Mouse (Mus musculus) forebrain, embryonic 16.5 days (tissue): Measurements from ENCODE around the gene Gxylt1. TPM values are rescaled to one million over a fixed set of nuclear protein-coding genes. Genes with fewer than 3 reads are reported as not detected.
A peak's percentile ranks its signal among the peaks of the same experiment; 100 is the strongest.
"Not testable (repeated sequence)": the region's sequence is repeated elsewhere in the genome, so short reads cannot be mapped to it uniquely, and the experiment has no call there.

Experiments
- ATAC-seq: fragments of 200-750 bp; cut with Nextera tagmentation; 2 replicates; pipeline ENCODE4 v1.8.0; 2017; ENCODE audit warnings: mild to moderate bottlenecking, moderate library complexity
- H3K27ac ChIP-seq: fragments of 300-500 bp; sonication (generic); 2 replicates; pipeline ENCODE4 v1.5.1; 2014; ENCODE audit warnings: low read length, control low read depth
- H3K27me3 ChIP-seq: fragments of 300-500 bp; sonication (generic); replicated peaks from 2 replicates; pipeline ENCODE4 v1.6.1; 2014; ENCODE audit warnings: low read length; ENCODE audit not compliant: control insufficient read depth, insufficient read depth
- H3K36me3 ChIP-seq: fragments of 300-500 bp; sonication (generic); 2 replicates; pipeline ENCODE4 v1.6.1; 2014; ENCODE audit not compliant: control insufficient read depth, insufficient read depth
- H3K4me1 ChIP-seq: fragments of 300-500 bp; sonication (generic); replicated peaks from 2 replicates; pipeline ENCODE4 v1.6.1; 2014; ENCODE audit warnings: low read length; ENCODE audit not compliant: control insufficient read depth, insufficient read depth
- H3K4me2 ChIP-seq: fragments of 300-500 bp; sonication (generic); 2 replicates; pipeline ENCODE4 v1.6.1; 2014; ENCODE audit warnings: mild to moderate bottlenecking, low read length, control low read depth
- H3K4me3 ChIP-seq: fragments of 300-500 bp; sonication (generic); replicated peaks from 2 replicates; pipeline ENCODE4 v1.5.1; 2014; ENCODE audit warnings: mild to moderate bottlenecking, low read length, control low read depth
- H3K9ac ChIP-seq: fragments of 300-500 bp; sonication (generic); replicated peaks from 2 replicates; pipeline ENCODE4 v1.6.1; 2014; ENCODE audit warnings: low read depth, low read length, control low read depth
- H3K9me3 ChIP-seq: fragments of 300-500 bp; sonication (generic); 2 replicates; pipeline ENCODE4 v1.6.1; 2016; ENCODE audit warnings: low read length; ENCODE audit not compliant: control insufficient read depth
- WGBS: fragments of 180-500 bp; shearing (Covaris S2); extraction: QIAGEN DNeasy Blood & Tissue Kit; methylation state at CpG from one replicate; pipeline ENCODE4 v1.1.7; 2014; 5-methylcytosine and 5-hydroxymethylcytosine counted together
- polyA plus RNA-seq: library from polyadenylated mRNA; unstranded; fragments of >200 nt; fragmentation: Nextera tagmentation; extraction: Ambion mirVana; gene quantifications from 2 replicates; pipeline ENCODE4 v1.2.1, GENCODE M21; 2015

Gene Gxylt1
- 10.6 and 11.6 TPM in 2 replicates for polyA plus RNA-seq

- peak; percentile 97 for ATAC-seq
- H3K4me1 ChIP-seq, result peaks cover 18% of the 10 kb centered on the region
- peak within 1 kb of the TSS; percentile 83 for H3K27ac ChIP-seq
- H3K27me3 ChIP-seq, result no peaks in the 10 kb centered on the region
- peak within 1 kb of the TSS; percentile 92 for H3K4me2 ChIP-seq
- no peaks in the 10 kb centered on the region for H3K9me3 ChIP-seq
- H3K36me3 ChIP-seq, result no peaks in the 10 kb centered on the region
- H3K9ac ChIP-seq, result peak within 1 kb of the TSS; percentile 81
- under 1% methylated on average over 65 of the region's 93 CpGs for WGBS
- H3K4me3 ChIP-seq, result peak within 1 kb of the TSS; percentile 71
Observed at GRCm38 (mm10) chr15:93274679-93275583, at the start of gene Gxylt1. Gene Gxylt1, minus strand, starts transcription at chr15:93275179.

- Histone ChIP-seq H3K4me2 (no peak overlapping the region), H3K9me3 (no peaks in the 10 kb centered on the region), H3K27me3 (no peaks in the 10 kb centered on the region), H3K4me3 (no peak overlapping the region), H3K9ac (no peak overlapping the region), H3K4me1 (no peaks in the 10 kb centered on the region), H3K27ac (no peak overlapping the region), H3K36me3 (no peaks in the 10 kb centered on the region)
- no peak for ATAC-seq
- WGBS, result 95% methylated on average over 1 of the region's 1 CpGs
Observed at GRCm38 (mm10) chr15:93318781-93319180, 43.8 kb upstream of the Gxylt1 start.

- not testable (repeated sequence) for H3K4me1 ChIP-seq, H3K27me3 ChIP-seq, ATAC-seq, H3K9me3 ChIP-seq, H3K27ac ChIP-seq, H3K4me3 ChIP-seq, H3K4me2 ChIP-seq, H3K9ac ChIP-seq, H3K36me3 ChIP-seq
- WGBS, result 98% methylated on average over 4 of the region's 4 CpGs
Observed at GRCm38 (mm10) chr15:93310304-93310703, 35.3 kb upstream of the Gxylt1 start.

- H3K4me2 ChIP-seq, result no peak overlapping the region
- no peak overlapping the region for H3K27ac ChIP-seq
- no peaks in the 10 kb centered on the region; the same call in 1 of the 2 replicates for H3K36me3 ChIP-seq
- no peaks in the 10 kb centered on the region for H3K4me1 ChIP-seq
- H3K9ac ChIP-seq, result no peak overlapping the region
- WGBS, result 76% methylated on average over 2 of the region's 2 CpGs
- no peak overlapping the region for H3K4me3 ChIP-seq
- no peaks in the 10 kb centered on the region for H3K27me3 ChIP-seq
- no peak for ATAC-seq
- H3K9me3 ChIP-seq, result no peaks in the 10 kb centered on the region
Observed at GRCm38 (mm10) chr15:93298197-93298596, 23.2 kb upstream of the Gxylt1 start.

GRCm38 (mm10) chr15:93294483-93294882 is 19.5 kb upstream of the Gxylt1 start:
- Histone ChIP-seq H3K4me1 (no peaks in the 10 kb centered on the region), H3K9me3 (no peaks in the 10 kb centered on the region), H3K27ac (no peak overlapping the region), H3K27me3 (no peaks in the 10 kb centered on the region), H3K4me2 (no peak overlapping the region), H3K9ac (no peak overlapping the region), H3K36me3 (no peaks in the 10 kb centered on the region), H3K4me3 (no peak overlapping the region)
- ATAC-seq, result no peak
- WGBS, result 87% methylated on average over 11 of the region's 11 CpGs

- H3K27me3 ChIP-seq, result no peaks in the 10 kb centered on the region
- H3K4me1 ChIP-seq, result no peaks in the 10 kb centered on the region
- H3K9me3 ChIP-seq, result no peaks in the 10 kb centered on the region
- H3K4me3 ChIP-seq, result no peak overlapping the region
- no peak overlapping the region for H3K4me2 ChIP-seq
- H3K36me3 ChIP-seq, result no peaks in the 10 kb centered on the region
- no peak overlapping the region for H3K27ac ChIP-seq
- no peak for ATAC-seq
- no peak overlapping the region for H3K9ac ChIP-seq
- 95% methylated on average over 4 of the region's 4 CpGs for WGBS
Observed at GRCm38 (mm10) chr15:93288321-93288720, 13.3 kb upstream of the Gxylt1 start.

GRCm38 (mm10) chr15:93287628-93288027 is 12.6 kb upstream of the Gxylt1 start:
- WGBS, result 76% methylated on average over 2 of the region's 2 CpGs
- ATAC-seq, result no peak
- H3K4me2 ChIP-seq, result no peak overlapping the region
- H3K4me1 ChIP-seq, result no peaks in the 10 kb centered on the region
- no peak overlapping the region for H3K9ac ChIP-seq
- H3K9me3 ChIP-seq, result no peaks in the 10 kb centered on the region
- no peak overlapping the region for H3K4me3 ChIP-seq
- no peaks in the 10 kb centered on the region for H3K27me3 ChIP-seq
- H3K36me3 ChIP-seq, result no peaks in the 10 kb centered on the region
- H3K27ac ChIP-seq, result no peak overlapping the region

GRCm38 (mm10) chr15:93285244-93285643 is 10.3 kb upstream of the Gxylt1 start:
- Histone ChIP-seq H3K4me2 (no peak overlapping the region), H3K9me3 (no peaks in the 10 kb centered on the region), H3K27ac (no peak overlapping the region), H3K4me3 (no peak overlapping the region), H3K36me3 (no peaks in the 10 kb centered on the region), H3K9ac (no peak overlapping the region), H3K27me3 (no peaks in the 10 kb centered on the region), H3K4me1 (no peaks in the 10 kb centered on the region)
- 81% methylated on average over 15 of the region's 15 CpGs for whole genome bisulfite sequencing
- no peak for ATAC-seq

GRCm38 (mm10) chr15:93284326-93284725 is 9.3 kb upstream of the Gxylt1 start:
- 93% methylated on average over 6 of the region's 6 CpGs for WGBS
- Histone ChIP-seq H3K27ac (no peak overlapping the region), H3K4me1 (no peaks in the 10 kb centered on the region), H3K36me3 (no peaks in the 10 kb centered on the region), H3K4me2 (no peak overlapping the region), H3K4me3 (no peak overlapping the region), H3K9ac (no peak overlapping the region), H3K27me3 (no peaks in the 10 kb centered on the region), H3K9me3 (no peaks in the 10 kb centered on the region)
- ATAC-seq, result no peak
